Mouse (Mus musculus) ES-Bruce4 (cell line): Measurements from ENCODE around the gene Igdcc3.

ENCODE experiments used
- CTCF ChIP-seq: IDR thresholded peaks from one replicate; pipeline ENCODE4 v1.8.1; 2011; ENCODE audit warnings: low read depth, low read length
- EP300 ChIP-seq: IDR thresholded peaks from 2 replicates; pipeline ENCODE4 v1.6.1; 2011; ENCODE audit warnings: low read depth, low read length; ENCODE audit not compliant: insufficient read depth
- POLR2A ChIP-seq: IDR thresholded peaks from one replicate; pipeline ENCODE4 v1.8.1; 2011; ENCODE audit warnings: low read length; ENCODE audit not compliant: insufficient read depth

DNA sequence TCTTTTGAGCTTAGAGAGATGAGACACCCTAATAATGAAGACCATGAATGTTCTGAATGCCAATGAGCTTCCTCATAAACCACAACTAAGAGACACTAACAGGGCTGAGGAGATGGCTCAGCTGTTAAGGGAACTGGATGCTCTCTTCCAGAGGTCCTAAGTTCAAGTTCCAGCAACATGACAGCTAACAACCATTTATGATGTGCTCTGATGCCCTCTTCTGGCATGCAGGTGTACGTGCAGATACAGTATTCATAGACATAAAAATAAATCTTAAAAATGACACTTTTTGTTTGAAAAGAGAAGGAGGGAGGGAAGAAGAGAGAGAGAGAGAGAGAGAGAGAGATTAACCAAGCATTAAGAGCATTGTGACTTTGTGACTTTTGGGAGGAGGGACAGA, 23.9 kb downstream of the Igdcc3 start:
- TF ChIP-seq POLR2A, result no peak
- peak; percentile 8 for TF ChIP-seq CTCF
- no peak for TF ChIP-seq EP300
